Mouse (Mus musculus): ENCODE results near the gene Pabpn1l.

GRCm38 (mm10) chr8:122670718-122671117, 48.2 kb upstream of the Pabpn1l start:
- TF ChIP-seq CTCF (IDR thresholded peaks at IDR 0.05; ENCODE audit: control insufficient read depth, insufficient read depth, insufficient replicate concordance, low read depth, low read length): no peak
- no peak for TF ChIP-seq POLR2A (IDR thresholded peaks at IDR 0.05; ENCODE audit: control insufficient read depth, low read depth, low read length)
